Mouse (Mus musculus) myocyte (in vitro differentiated cells): Measurements from ENCODE around the gene Lingo3. TPM values are rescaled to one million over a fixed set of nuclear protein-coding genes. Genes with fewer than 3 reads are reported as not detected.

Experiments
- H3K27me3 ChIP-seq: one replicate; pipeline ENCODE4 v1.6.1; 2011; ENCODE audit not compliant: control insufficient read depth, insufficient read depth, insufficient read length
- H3K36me3 ChIP-seq: one replicate; pipeline ENCODE4 v1.6.1; 2011; ENCODE audit not compliant: control insufficient read depth, insufficient read depth
- H3K4me2 ChIP-seq: one replicate; pipeline ENCODE4 v1.6.1; 2011; ENCODE audit warnings: low read depth, control low read depth
- H3K4me3 ChIP-seq: one replicate; pipeline ENCODE4 v1.5.1; 2011; ENCODE audit warnings: mild to moderate bottlenecking, control low read depth, moderate library complexity
- H3K79me2 ChIP-seq: one replicate; pipeline ENCODE4 v1.6.1; 2011; ENCODE audit not compliant: control insufficient read depth, insufficient read depth
- H3ac ChIP-seq: one replicate; pipeline ENCODE4 v1.6.1; 2011; ENCODE audit not compliant: control insufficient read depth, insufficient read length
- CEBPB ChIP-seq: IDR thresholded peaks from 2 replicates; pipeline ENCODE4 v1.6.1; 2011; ENCODE audit warnings: mild to moderate bottlenecking, moderate library complexity; ENCODE audit not compliant: poor library complexity, insufficient read depth, severe bottlenecking
- E2F4 ChIP-seq: IDR thresholded peaks from one replicate; pipeline ENCODE4 v1.6.1; 2011; ENCODE audit warnings: mild to moderate bottlenecking, control low read depth, moderate library complexity; ENCODE audit not compliant: insufficient read depth
- MAX ChIP-seq: IDR thresholded peaks from one replicate; pipeline ENCODE4 v1.6.1; 2011; ENCODE audit warnings: low read depth, mild to moderate bottlenecking, control low read depth
- MYOD1 ChIP-seq, 3 experiments: IDR thresholded peaks; one replicate each; pipeline ENCODE4 v1.6.1; 2011; ENCODE audit warnings: control low read depth in 2 of 3, low read depth in 2 of 3, mild to moderate bottlenecking in 2 of 3, moderate library complexity in 1 of 3; ENCODE audit not compliant: insufficient read length in 2 of 3, control insufficient read depth in 1 of 3
- MYOG ChIP-seq, 3 experiments: IDR thresholded peaks; one replicate each; pipeline ENCODE4 v1.6.1; 2011; ENCODE audit warnings: control low read depth in 2 of 3, low read depth in 2 of 3, mild to moderate bottlenecking in 2 of 3; ENCODE audit not compliant: insufficient read length in 2 of 3, control insufficient read depth in 1 of 3, insufficient read depth in 1 of 3
- POLR2A ChIP-seq: IDR thresholded peaks from one replicate; pipeline ENCODE4 v1.6.1; 2011; ENCODE audit warnings: low read depth, mild to moderate bottlenecking, control low read depth, moderate library complexity; ENCODE audit not compliant: insufficient read length
- POLR2AphosphoS2 ChIP-seq: IDR thresholded peaks from one replicate; pipeline ENCODE4 v1.6.1; 2011; ENCODE audit warnings: low read depth, control low read depth; ENCODE audit not compliant: insufficient read length
- REST ChIP-seq: IDR thresholded peaks from one replicate; pipeline ENCODE4 v1.6.1; 2011; ENCODE audit warnings: mild to moderate bottlenecking, control low read depth, moderate library complexity; ENCODE audit not compliant: insufficient read depth, insufficient read length
- SRF ChIP-seq: IDR thresholded peaks from one replicate; pipeline ENCODE4 v1.6.1; 2011; ENCODE audit warnings: low read depth; ENCODE audit not compliant: control insufficient read depth, insufficient read length
- TCF12 ChIP-seq: IDR thresholded peaks from one replicate; pipeline ENCODE4 v1.6.1; 2011; ENCODE audit warnings: mild to moderate bottlenecking, control low read depth; ENCODE audit not compliant: poor library complexity, insufficient read depth, severe bottlenecking
- TCF3 ChIP-seq: IDR thresholded peaks from one replicate; pipeline ENCODE4 v1.6.1; 2011; ENCODE audit warnings: low read depth, control low read depth; ENCODE audit not compliant: insufficient read length
- USF1 ChIP-seq: IDR thresholded peaks from one replicate; pipeline ENCODE4 v1.6.1; 2011; ENCODE audit warnings: low read depth, mild to moderate bottlenecking, control low read depth, moderate library complexity
- polyA plus RNA-seq: library from polyadenylated mRNA; unstranded; fragments of >200 nt; fragmentation: generic; extraction: Trizol; gene quantifications from one replicate; pipeline ENCODE4 v1.2.1, GENCODE M21; 2012; ENCODE audit warnings: missing spikeins

Gene Lingo3
- polyA plus RNA-seq, 1 experiment, result 0.05 TPM

- H3K27me3 ChIP-seq, result no peaks in the 10 kb centered on the region
- H3K36me3 ChIP-seq, result peaks cover 14% of the 10 kb centered on the region
- H3K79me2 ChIP-seq, result peaks cover 26% of the 10 kb centered on the region
- peak within 1 kb of the TSS; percentile 35 for H3ac ChIP-seq
- TF ChIP-seq MYOD1 (IDR thresholded peaks at IDR 0.05; ENCODE audit: control insufficient read depth in 1 of 3, insufficient read length in 2 of 3, low read depth in 2 of 3) (no peak), E2F4 (no peak), USF1 (no peak), POLR2AphosphoS2 (peak; percentile 94), TCF3 (no peak), POLR2A (peak; percentile 82), MAX (no peak), SRF (no peak), MYOG (IDR thresholded peaks at IDR 0.05; ENCODE audit: control insufficient read depth in 1 of 3, insufficient read depth in 1 of 3, insufficient read length in 2 of 3, low read depth in 2 of 3) (no peak), CEBPB (no peak), TCF12 (no peak)
- H3K4me3 ChIP-seq, result peak within 1 kb of the TSS; percentile 74
- H3K4me2 ChIP-seq, result peak within 1 kb of the TSS; percentile 98
Measured at GRCm38 (mm10) chr10:80826151-80827062, 17.4 kb downstream of the Lingo3 start, which contains the start of gene Oaz1. Gene Oaz1, plus strand, starts transcription at chr10:80826656.

DNA sequence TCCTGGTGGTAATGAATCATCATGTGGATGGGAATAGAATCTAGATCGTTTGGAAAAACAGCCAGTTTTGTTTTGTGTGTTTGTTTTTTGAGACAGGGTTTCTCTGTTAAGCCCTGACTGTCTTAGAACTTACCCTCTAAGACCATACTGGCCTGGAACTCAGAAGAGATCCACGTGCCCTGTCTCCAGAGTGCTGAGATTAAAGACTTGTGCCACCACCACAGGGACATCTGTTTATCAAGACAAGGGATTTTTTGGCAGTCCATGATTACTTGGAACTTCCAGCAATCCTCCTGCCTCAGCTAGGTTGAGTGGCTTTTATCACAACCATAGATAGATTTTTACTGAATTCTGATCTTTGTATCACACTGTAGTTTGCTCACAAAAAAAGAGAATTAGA is 19.0 kb downstream of the Lingo3 start:
- no peak overlapping the region for H3K4me3 ChIP-seq
- peak overlapping the region; percentile 61 for H3K4me2 ChIP-seq
- TF ChIP-seq E2F4 (no peak), MAX (no peak), POLR2AphosphoS2 (no peak), TCF3 (no peak), SRF (no peak), USF1 (no peak), REST (no peak), POLR2A (no peak), MYOG (IDR thresholded peaks at IDR 0.05; ENCODE audit: control insufficient read depth in 1 of 3, insufficient read depth in 1 of 3, insufficient read length in 2 of 3, low read depth in 2 of 3) (no peak)
- H3K79me2 ChIP-seq, result peaks cover 26% of the 10 kb centered on the region
- H3K36me3 ChIP-seq, result peaks cover 4% of the 10 kb centered on the region
- H3ac ChIP-seq, result no peak overlapping the region
- no peaks in the 10 kb centered on the region for H3K27me3 ChIP-seq

DNA sequence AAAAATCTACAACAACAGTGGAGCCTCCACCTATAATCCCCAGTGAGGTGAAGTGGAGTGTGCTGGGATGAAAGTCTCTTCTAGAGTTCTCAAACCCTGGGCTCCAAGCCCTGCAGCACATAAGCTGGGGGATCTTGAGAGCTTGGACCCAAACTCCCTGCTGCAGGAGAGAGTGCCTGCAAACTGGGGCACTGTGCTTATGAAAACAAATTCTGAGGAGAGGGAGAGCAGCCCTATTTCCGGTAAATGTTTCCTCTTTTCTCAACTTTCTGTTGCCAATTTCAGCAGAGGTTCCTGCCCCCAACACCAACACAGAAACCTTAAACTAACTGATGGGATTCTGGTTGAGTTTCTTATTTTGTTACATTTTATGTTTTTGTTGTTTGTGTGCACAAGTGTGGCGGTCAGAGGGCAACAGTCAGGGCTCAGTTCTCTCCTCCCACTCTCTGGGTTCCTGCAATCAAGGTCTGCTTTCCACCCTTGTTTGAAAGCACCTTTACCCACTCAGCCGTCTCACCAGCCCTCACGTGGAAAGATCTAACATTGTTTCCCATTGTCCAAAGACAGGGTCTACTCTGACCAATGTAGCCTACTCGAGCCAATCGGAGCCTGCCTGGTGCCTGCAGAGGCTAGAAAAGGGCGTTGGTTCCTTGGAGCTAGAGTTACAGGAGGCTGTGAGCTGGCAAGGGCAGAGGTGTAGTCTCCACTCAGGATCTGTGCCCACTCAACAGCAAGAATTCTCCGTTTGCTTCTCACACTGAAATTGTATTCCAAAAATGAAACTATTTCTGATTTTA is 19.8 kb downstream of the Lingo3 start:
- Histone ChIP-seq H3K27me3 (no peaks in the 10 kb centered on the region), H3K36me3 (no peaks in the 10 kb centered on the region), H3K4me3 (no peak overlapping the region), H3ac (no peak overlapping the region), H3K4me2 (peak overlapping the region; percentile 61), H3K79me2 (peaks cover 21% of the 10 kb centered on the region)
- TF ChIP-seq TCF3 (no peak), POLR2A (peak; percentile 43)

DNA sequence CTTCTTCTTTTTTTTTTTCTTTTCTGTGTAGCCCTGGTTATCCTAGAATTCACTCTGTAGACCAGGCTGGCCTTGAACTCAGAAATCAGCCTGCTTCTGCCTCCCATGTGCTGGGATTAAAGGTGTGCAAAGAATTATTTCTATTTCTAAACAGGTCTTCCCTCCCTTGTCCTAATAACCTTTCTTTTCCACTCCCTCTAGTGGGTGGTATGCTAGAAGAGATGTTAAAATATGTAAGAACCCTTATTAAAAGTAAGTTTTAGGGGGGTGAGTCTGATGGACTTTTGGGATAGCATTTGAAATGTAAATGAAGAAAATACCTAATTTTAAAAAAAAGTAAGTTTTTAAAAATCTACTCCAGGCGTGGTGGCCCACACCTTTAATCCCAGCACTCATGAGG is 20.5 kb downstream of the Lingo3 start:
- no peak for TF ChIP-seq MYOD1 (IDR thresholded peaks at IDR 0.05; ENCODE audit: control insufficient read depth in 1 of 3, insufficient read length in 2 of 3, low read depth in 2 of 3)
- TF ChIP-seq E2F4, result no peak
- TF ChIP-seq USF1, result no peak
- no peak for TF ChIP-seq POLR2A
- no peak for TF ChIP-seq MYOG (IDR thresholded peaks at IDR 0.05; ENCODE audit: control insufficient read depth in 1 of 3, insufficient read depth in 1 of 3, insufficient read length in 2 of 3, low read depth in 2 of 3)
- no peak for TF ChIP-seq CEBPB
- TF ChIP-seq TCF12, result no peak
- no peak for TF ChIP-seq REST
- no peak for TF ChIP-seq TCF3
- TF ChIP-seq POLR2AphosphoS2, result no peak
- TF ChIP-seq SRF, result no peak
- no peak for TF ChIP-seq MAX
- Histone ChIP-seq H3K36me3 (no peaks in the 10 kb centered on the region), H3K27me3 (no peaks in the 10 kb centered on the region), H3K4me2 (no peak overlapping the region), H3K79me2 (peaks cover 16% of the 10 kb centered on the region), H3K4me3 (no peak overlapping the region), H3ac (no peak overlapping the region)
